Mouse (Mus musculus) E14TG2a.4 (cell line): ENCODE data around the gene Itpr1.

ENCODE experiments used
- H3K27me3 ChIP-seq: 2 replicates; pipeline ENCODE4 v1.6.1; 2014; ENCODE audit warnings: low read length, control low read depth; ENCODE audit not compliant: insufficient read depth
- H3K36me3 ChIP-seq: 2 replicates; pipeline ENCODE4 v1.6.1; 2014; ENCODE audit warnings: low read length, control low read depth; ENCODE audit not compliant: insufficient read depth
- H3K4me1 ChIP-seq: replicated peaks from 2 replicates; pipeline ENCODE4 v1.6.1; 2014; ENCODE audit warnings: low read depth, low read length, control low read depth
- H3K4me3 ChIP-seq: replicated peaks from 2 replicates; pipeline ENCODE4 v1.5.1; 2014; ENCODE audit warnings: mild to moderate bottlenecking, low read length
- H3K9me3 ChIP-seq: 2 replicates; pipeline ENCODE4 v1.6.1; 2014; ENCODE audit warnings: low read length, control low read depth
- CTCF ChIP-seq: conservative IDR thresholded peaks from 2 replicates; pipeline ENCODE4 v1.5.1; 2014; ENCODE audit warnings: low read length
- NANOG ChIP-seq: IDR thresholded peaks from 2 replicates; pipeline ENCODE4 v1.6.1; 2014; ENCODE audit warnings: borderline replicate concordance, low read length, mixed read lengths
- POU5F1 ChIP-seq: IDR thresholded peaks from 2 replicates; pipeline ENCODE4 v1.6.1; 2014; ENCODE audit warnings: low read length, borderline replicate concordance

Itpr1 gene

GRCm38 (mm10) chr6:108503651-108504050 is 290.8 kb downstream of the Itpr1 start:
- Histone ChIP-seq H3K4me1 (0 out of 2 replicates have a peak, but pooled peaks cover 7% of the 10 kb centered on the region), H3K9me3 (no peaks in the 10 kb centered on the region), H3K36me3 (peaks cover 20% of the 10 kb centered on the region), H3K4me3 (no peak overlapping the region), H3K27me3 (no peaks in the 10 kb centered on the region)
- no peak for TF ChIP-seq NANOG
- TF ChIP-seq CTCF, result no peak
- no peak for TF ChIP-seq POU5F1

GRCm38 (mm10) chr6:108504717-108505116 is 291.8 kb downstream of the Itpr1 start:
- no peaks in the 10 kb centered on the region for H3K9me3 ChIP-seq
- no peak for TF ChIP-seq POU5F1
- no peak for TF ChIP-seq CTCF
- TF ChIP-seq NANOG, result no peak

GRCm38 (mm10) chr6:108506161-108506560 is 293.3 kb downstream of the Itpr1 start:
- 0 out of 2 replicates have a peak, but pooled peaks cover 7% of the 10 kb centered on the region for H3K4me1 ChIP-seq
- no peak overlapping the region for H3K4me3 ChIP-seq
- H3K9me3 ChIP-seq, result no peaks in the 10 kb centered on the region
- TF ChIP-seq CTCF, result no peak
- no peak for TF ChIP-seq POU5F1
- no peak for TF ChIP-seq NANOG
- H3K36me3 ChIP-seq, result peaks cover 24% of the 10 kb centered on the region
- H3K27me3 ChIP-seq, result no peaks in the 10 kb centered on the region

More at GRCm38 (mm10) chr6:108504717-108505116, 291.8 kb downstream of the Itpr1 start:
- 0 out of 2 replicates have a peak, but pooled peaks cover 7% of the 10 kb centered on the region for H3K4me1 ChIP-seq
- no peak overlapping the region for H3K4me3 ChIP-seq
- H3K27me3 ChIP-seq, result no peaks in the 10 kb centered on the region
- H3K36me3 ChIP-seq, result peaks cover 20% of the 10 kb centered on the region

GRCm38 (mm10) chr6:108507337-108507736 is 294.4 kb downstream of the Itpr1 start:
- H3K4me1 ChIP-seq, result peaks cover 14% of the 10 kb centered on the region
- H3K9me3 ChIP-seq, result no peaks in the 10 kb centered on the region
- peaks cover 18% of the 10 kb centered on the region for H3K36me3 ChIP-seq
- no peak overlapping the region for H3K4me3 ChIP-seq
- no peak for TF ChIP-seq POU5F1
- no peak for TF ChIP-seq CTCF
- TF ChIP-seq NANOG, result no peak
- no peaks in the 10 kb centered on the region for H3K27me3 ChIP-seq

GRCm38 (mm10) chr6:108509320-108509719 is 296.4 kb downstream of the Itpr1 start:
- no peaks in the 10 kb centered on the region for H3K27me3 ChIP-seq
- H3K4me3 ChIP-seq, result no peak overlapping the region
- H3K9me3 ChIP-seq, result no peaks in the 10 kb centered on the region
- peaks cover 16% of the 10 kb centered on the region for H3K4me1 ChIP-seq
- H3K36me3 ChIP-seq, result peaks cover 18% of the 10 kb centered on the region
- no peak for TF ChIP-seq POU5F1
- no peak for TF ChIP-seq NANOG
- no peak for TF ChIP-seq CTCF

- peaks cover 14% of the 10 kb centered on the region for H3K4me1 ChIP-seq
- H3K9me3 ChIP-seq, result no peaks in the 10 kb centered on the region
- peaks cover 18% of the 10 kb centered on the region for H3K36me3 ChIP-seq
- no peaks in the 10 kb centered on the region for H3K27me3 ChIP-seq
- H3K4me3 ChIP-seq, result no peak overlapping the region
- TF ChIP-seq CTCF (no peak), POU5F1 (no peak), NANOG (no peak)
Measured at GRCm38 (mm10) chr6:108510101-108510500, 297.2 kb downstream of the Itpr1 start.

GRCm38 (mm10) chr6:108512097-108512496 is 299.2 kb downstream of the Itpr1 start:
- TF ChIP-seq POU5F1, result no peak
- Histone ChIP-seq H3K4me1 (peaks cover 13% of the 10 kb centered on the region), H3K36me3 (peaks cover 26% of the 10 kb centered on the region), H3K27me3 (no peaks in the 10 kb centered on the region), H3K4me3 (no peak overlapping the region), H3K9me3 (no peaks in the 10 kb centered on the region)

GRCm38 (mm10) chr6:108512994-108513393 is 300.1 kb downstream of the Itpr1 start:
- no peaks in the 10 kb centered on the region for H3K9me3 ChIP-seq
- no peak overlapping the region for H3K4me3 ChIP-seq
- H3K36me3 ChIP-seq, result peaks cover 35% of the 10 kb centered on the region
- TF ChIP-seq CTCF, result no peak
- peaks cover 10% of the 10 kb centered on the region for H3K4me1 ChIP-seq
- no peaks in the 10 kb centered on the region for H3K27me3 ChIP-seq

GRCm38 (mm10) chr6:108516248-108516647 is 303.4 kb downstream of the Itpr1 start:
- peaks cover 37% of the 10 kb centered on the region for H3K36me3 ChIP-seq
- no peak for TF ChIP-seq CTCF
- no peak for TF ChIP-seq POU5F1
- TF ChIP-seq NANOG, result no peak
- peaks cover 16% of the 10 kb centered on the region for H3K4me1 ChIP-seq
- H3K9me3 ChIP-seq, result no peaks in the 10 kb centered on the region
- no peaks in the 10 kb centered on the region for H3K27me3 ChIP-seq
- no peak overlapping the region for H3K4me3 ChIP-seq
